Mouse (Mus musculus): ENCODE results near the gene Olfr213. TPM values are rescaled to one million over a fixed set of nuclear protein-coding genes. Genes with fewer than 3 reads are reported as not detected.
"Not testable (repeated sequence)": the region's sequence is repeated elsewhere in the genome, so short reads cannot be mapped to it uniquely, and the experiment has no call there.

Olfr213 gene
- not detected in 2 replicates for polyA plus RNA-seq (2015; fragmentation: Nextera tagmentation; extraction: Ambion mirVana)

DNA sequence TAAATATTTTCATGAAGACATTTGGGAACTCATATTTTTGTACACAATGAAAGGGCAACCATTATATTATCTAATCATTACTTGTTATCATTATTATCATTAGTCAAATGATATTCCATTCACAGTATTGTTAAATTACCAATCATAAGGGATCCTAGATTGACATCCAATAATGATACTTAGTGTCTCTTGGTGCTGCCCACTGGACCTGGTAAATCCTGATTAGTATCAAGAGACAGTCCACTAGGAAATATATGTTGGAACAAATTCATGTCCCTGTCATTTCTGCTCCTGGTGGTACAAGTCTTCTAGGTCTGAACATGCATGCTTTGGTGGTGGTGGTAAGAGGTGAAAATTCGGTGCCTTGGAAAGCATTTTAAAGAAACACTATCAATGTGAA, at the start of gene Olfr213:
Olfr213 (plus strand) TSS at position 301 of the 400 bp plus-strand sequence.
- ATAC-seq (ENCODE audit: low FRiP score, low read depth): no peak
- Histone ChIP-seq H3K27ac (no peak within 1 kb of the TSS), H3K4me3 (no peak within 1 kb of the TSS), H3K36me3 (no peaks in the 10 kb centered on the region), H3K9ac (no peak within 1 kb of the TSS), H3K4me2 (replicated peaks) (no peak within 1 kb of the TSS), H3K9me3 (no peaks in the 10 kb centered on the region), H3K4me1 (no peaks in the 10 kb centered on the region), H3K27me3 (no peaks in the 10 kb centered on the region)
- WGBS: 82% methylated on average over 1 of the region's 1 CpGs

DNA sequence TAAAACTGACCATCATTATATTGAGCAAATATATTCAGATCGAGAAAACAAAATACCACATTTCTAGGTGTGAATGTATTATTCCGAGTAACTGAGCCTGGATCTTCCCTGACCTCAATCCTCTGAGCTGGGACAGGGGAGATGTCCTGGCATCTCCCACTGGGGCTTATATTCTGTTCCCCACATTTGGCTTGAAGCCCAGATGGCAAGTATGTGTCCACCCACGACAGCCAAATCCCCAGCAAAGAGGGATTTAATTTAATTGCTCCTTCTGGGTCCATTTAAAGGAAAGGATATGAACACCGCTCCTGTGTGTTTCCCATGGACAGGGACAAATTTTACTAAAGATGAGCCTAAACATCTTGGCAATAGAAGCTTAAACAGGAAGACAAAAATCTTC, 49.5 kb upstream of the Olfr213 start, which contains the start of gene Olfr211:
Olfr211 (plus strand) TSS at position 301 of the 400 bp plus-strand sequence.
- no peak for ATAC-seq (ENCODE audit: low FRiP score, low read depth)
- Histone ChIP-seq H3K36me3 (no peaks in the 10 kb centered on the region), H3K27ac (no peak within 1 kb of the TSS), H3K9ac (no peak within 1 kb of the TSS), H3K9me3 (no peaks in the 10 kb centered on the region), H3K4me3 (no peak within 1 kb of the TSS), H3K4me2 (replicated peaks) (no peak within 1 kb of the TSS), H3K4me1 (no peaks in the 10 kb centered on the region), H3K27me3 (no peaks in the 10 kb centered on the region)
- 63% methylated on average over 4 of the region's 4 CpGs for WGBS

DNA sequence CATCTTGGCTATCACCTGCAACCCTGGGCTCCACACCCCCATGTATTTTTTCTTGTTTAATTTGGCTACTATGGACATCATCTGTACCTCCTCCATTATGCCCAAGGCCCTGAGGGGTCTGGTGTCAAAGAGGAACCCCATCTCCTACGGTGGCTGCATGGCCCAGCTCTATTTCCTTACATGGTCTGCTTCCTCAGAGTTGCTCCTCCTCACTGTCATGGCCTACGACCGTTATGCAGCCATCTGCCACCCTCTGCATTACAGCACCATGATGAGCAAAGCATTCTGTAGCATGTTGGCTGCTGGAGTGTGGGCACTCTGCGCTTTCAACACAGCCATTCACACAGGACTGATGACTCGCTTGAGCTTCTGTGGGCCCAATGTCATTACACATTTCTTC, 44.5 kb upstream of the Olfr213 start:
- H3K9ac ChIP-seq: no peak overlapping the region
- WGBS: 82% methylated on average over 5 of the region's 5 CpGs
- no peaks in the 10 kb centered on the region for H3K36me3 ChIP-seq
- no peaks in the 10 kb centered on the region for H3K27me3 ChIP-seq
- no peak overlapping the region for H3K4me2 ChIP-seq (replicated peaks)
- H3K4me3 ChIP-seq: no peak overlapping the region
- no peak overlapping the region for H3K27ac ChIP-seq
- H3K9me3 ChIP-seq: no peaks in the 10 kb centered on the region
- no peaks in the 10 kb centered on the region for H3K4me1 ChIP-seq
- ATAC-seq (ENCODE audit: low FRiP score, low read depth): no peak

DNA sequence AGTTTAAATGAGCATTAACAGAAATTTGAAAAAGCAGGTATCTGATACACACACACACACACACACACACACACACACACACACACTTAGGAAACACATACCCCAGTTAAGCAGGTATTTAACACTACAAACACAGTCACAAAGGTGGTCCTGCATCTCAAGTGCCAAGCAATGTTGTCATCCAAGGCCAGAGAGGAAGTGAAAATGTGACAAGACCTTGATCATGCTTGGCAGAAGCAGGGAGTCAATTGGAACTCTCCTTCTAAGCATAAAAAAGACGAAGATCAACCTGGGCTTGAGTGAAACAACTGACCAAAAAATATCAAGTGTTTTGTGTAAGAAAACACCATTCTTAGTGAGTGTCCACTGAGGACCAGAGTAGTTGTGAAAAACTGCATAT, 42.3 kb upstream of the Olfr213 start:
- H3K9me3 ChIP-seq: no peaks in the 10 kb centered on the region; the same call in 1 of the 2 replicates
- no peak overlapping the region for H3K9ac ChIP-seq
- no peaks in the 10 kb centered on the region for H3K4me1 ChIP-seq
- WGBS: 76% methylated on average over 1 of the region's 1 CpGs
- H3K4me3 ChIP-seq: no peak overlapping the region
- no peak for ATAC-seq (ENCODE audit: low FRiP score, low read depth)
- no peak overlapping the region for H3K4me2 ChIP-seq (replicated peaks)
- no peaks in the 10 kb centered on the region for H3K27me3 ChIP-seq
- H3K36me3 ChIP-seq: no peaks in the 10 kb centered on the region
- H3K27ac ChIP-seq: no peak overlapping the region

DNA sequence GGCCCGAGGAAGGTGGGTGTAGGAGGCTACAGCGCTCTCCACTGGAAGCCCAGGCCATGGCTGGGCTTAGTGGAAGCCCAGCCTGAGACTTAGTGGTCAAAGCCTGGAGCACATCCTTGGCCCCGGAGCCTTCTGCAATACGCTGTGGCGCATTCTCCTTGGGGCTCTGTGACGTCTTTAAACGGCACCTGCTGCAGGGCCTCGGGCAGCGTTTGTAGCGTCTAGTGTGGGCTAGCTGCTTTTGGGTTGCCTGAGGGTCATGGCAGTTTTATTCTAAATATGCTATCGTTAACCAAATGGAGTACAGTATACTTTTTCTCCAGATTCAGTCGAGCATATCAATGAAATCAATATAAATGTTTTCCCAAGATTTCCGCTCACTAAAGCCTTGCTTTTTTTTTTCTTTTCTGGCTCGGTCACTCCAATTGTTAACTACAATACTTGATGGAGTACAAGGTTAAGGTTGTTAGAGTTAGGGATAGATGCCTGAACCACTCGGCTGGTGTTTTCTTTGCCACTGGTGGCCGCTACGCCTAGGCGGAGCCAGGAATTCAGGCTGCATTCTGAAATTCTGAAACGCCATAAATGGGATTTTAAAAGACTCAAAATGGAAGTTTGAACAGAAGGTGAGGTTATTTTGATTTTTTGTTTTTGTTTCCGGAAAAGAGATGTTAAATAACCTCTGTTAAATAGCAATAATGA, 31.8 kb upstream of the Olfr213 start, which contains the start of gene Olfr212:
Olfr212 (plus strand) TSS at position 215 of the 702 bp plus-strand sequence.
- WGBS: 92% methylated on average over 20 of the region's 20 CpGs
- H3K27ac ChIP-seq: not testable (repeated sequence)

DNA sequence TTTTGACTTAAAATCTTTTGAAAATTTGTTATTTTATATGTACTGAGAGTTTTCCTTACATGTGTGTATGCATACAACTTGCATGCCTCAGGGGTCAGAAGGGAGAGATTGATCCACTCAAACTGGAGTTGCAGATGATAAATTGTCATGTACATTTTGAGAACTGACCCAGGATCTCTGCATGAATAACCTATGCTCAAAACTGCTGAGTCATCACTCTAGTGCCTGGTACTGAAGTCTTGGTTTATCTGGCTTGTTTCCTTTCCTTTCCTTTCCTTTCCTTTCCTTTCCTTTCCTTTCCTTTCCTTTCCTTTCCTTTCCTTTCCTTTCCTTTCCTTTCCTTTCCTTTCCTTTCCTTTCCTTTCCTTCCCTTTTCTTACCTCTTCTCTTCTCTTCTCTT, 23.4 kb upstream of the Olfr213 start:
- H3K4me1 ChIP-seq: no peaks in the 10 kb centered on the region
- H3K9ac ChIP-seq: no peak overlapping the region
- ATAC-seq (ENCODE audit: low FRiP score, low read depth): no peak
- no peak overlapping the region for H3K4me2 ChIP-seq (replicated peaks)
- H3K27me3 ChIP-seq: no peaks in the 10 kb centered on the region
- no peak overlapping the region for H3K27ac ChIP-seq
- no peak overlapping the region for H3K4me3 ChIP-seq
- no peaks in the 10 kb centered on the region for H3K36me3 ChIP-seq
- H3K9me3 ChIP-seq: no peaks in the 10 kb centered on the region

More for the DNA sequence above, 31.8 kb upstream of the Olfr213 start, which contains the start of gene Olfr212:
- not testable (repeated sequence) for H3K4me2 ChIP-seq (replicated peaks); H3K4me1 ChIP-seq; H3K4me3 ChIP-seq; H3K9ac ChIP-seq; H3K27me3 ChIP-seq; ATAC-seq (ENCODE audit: low FRiP score, low read depth); H3K36me3 ChIP-seq
- H3K9me3 ChIP-seq: peaks cover 24% of the 10 kb centered on the region

DNA sequence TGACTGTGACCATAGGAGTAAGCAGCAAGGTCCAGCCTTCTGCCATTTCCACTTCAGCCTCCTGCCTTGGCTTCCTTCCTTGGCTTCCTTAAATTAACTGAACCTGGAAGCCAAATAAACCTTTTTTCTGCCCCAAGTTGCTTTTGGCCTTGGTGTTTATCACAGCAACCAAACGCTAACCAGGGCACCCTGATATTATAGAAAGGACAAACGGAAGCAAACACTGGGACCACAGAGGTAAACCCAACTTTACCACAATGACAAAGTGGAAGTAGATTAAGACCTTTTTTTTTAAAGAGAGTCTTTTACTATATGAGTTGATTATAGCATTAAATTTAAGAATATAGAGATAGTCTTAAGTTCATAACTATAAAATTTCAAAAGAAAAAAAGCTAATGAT, 4.2 kb downstream of the Olfr213 start:
- H3K4me2 ChIP-seq (replicated peaks): no peak overlapping the region

DNA sequence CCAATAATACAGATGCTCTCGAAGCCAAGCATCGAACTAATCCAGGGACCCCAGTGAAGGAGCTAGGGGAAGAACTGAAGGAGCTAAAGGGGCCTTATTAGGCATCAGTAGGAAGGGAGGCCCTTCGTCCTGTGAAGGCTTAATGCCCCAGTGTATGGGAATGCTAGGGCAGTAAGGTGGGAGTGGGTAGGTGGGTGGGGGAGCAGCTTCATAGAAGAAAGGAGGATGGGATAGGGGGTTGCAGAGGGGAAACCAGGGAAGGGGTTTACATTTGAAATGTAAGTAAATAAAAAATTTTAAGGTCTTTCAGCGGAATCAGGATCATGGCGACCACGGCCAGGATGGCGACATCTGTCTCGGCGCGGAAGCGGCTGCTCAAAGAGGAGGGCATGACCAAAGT, 12.6 kb downstream of the Olfr213 start, which contains the start of gene Gm5580:
Gm5580 (plus strand) TSS at position 301 of the 400 bp plus-strand sequence.
- not testable (repeated sequence) for H3K4me1 ChIP-seq; H3K4me3 ChIP-seq; ATAC-seq (ENCODE audit: low FRiP score, low read depth); H3K9me3 ChIP-seq; H3K27me3 ChIP-seq; H3K36me3 ChIP-seq; H3K9ac ChIP-seq; H3K27ac ChIP-seq; H3K4me2 ChIP-seq (replicated peaks)
- WGBS: 95% methylated on average over 11 of the region's 11 CpGs

More for the DNA sequence above, 4.2 kb downstream of the Olfr213 start:
- Histone ChIP-seq H3K9me3 (no peaks in the 10 kb centered on the region), H3K27me3 (no peaks in the 10 kb centered on the region), H3K4me1 (no peaks in the 10 kb centered on the region), H3K36me3 (no peaks in the 10 kb centered on the region), H3K27ac (no peak overlapping the region), H3K4me3 (no peak overlapping the region), H3K9ac (no peak overlapping the region)
- no peak for ATAC-seq (ENCODE audit: low FRiP score, low read depth)
- 87% methylated on average over 2 of the region's 2 CpGs for WGBS

DNA sequence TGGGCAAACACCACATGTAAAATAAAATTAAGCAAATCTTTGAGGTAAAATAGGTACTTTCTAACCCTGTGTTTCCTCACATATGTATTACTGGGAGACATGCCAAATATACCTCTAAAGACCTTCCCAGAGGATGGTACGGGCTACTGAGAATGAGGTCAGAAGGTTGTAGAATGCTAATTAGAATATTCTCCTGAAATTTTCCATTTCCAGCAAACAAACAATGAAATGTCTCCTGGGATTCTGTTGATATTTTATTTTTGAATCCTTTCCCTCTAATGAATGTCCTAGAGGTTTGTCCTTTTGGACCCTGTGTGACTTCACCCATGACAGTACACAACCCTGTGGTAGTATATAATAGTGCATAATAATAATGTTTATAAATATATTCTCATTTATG, 15.7 kb downstream of the Olfr213 start, which contains the start of gene Olfr214:
Olfr214 (plus strand) TSS at position 301 of the 400 bp plus-strand sequence.
- no peaks in the 10 kb centered on the region for H3K9me3 ChIP-seq
- H3K4me2 ChIP-seq (replicated peaks): no peak within 1 kb of the TSS
- WGBS: 67% methylated on average over 1 of the region's 1 CpGs
- no peak within 1 kb of the TSS for H3K27ac ChIP-seq
- no peak within 1 kb of the TSS for H3K9ac ChIP-seq
- no peak for ATAC-seq (ENCODE audit: low FRiP score, low read depth)
- no peaks in the 10 kb centered on the region for H3K36me3 ChIP-seq
- H3K4me3 ChIP-seq: no peak within 1 kb of the TSS
- H3K4me1 ChIP-seq: peaks cover 5% of the 10 kb centered on the region; the same call in 1 of the 2 replicates
- H3K27me3 ChIP-seq: no peaks in the 10 kb centered on the region

DNA sequence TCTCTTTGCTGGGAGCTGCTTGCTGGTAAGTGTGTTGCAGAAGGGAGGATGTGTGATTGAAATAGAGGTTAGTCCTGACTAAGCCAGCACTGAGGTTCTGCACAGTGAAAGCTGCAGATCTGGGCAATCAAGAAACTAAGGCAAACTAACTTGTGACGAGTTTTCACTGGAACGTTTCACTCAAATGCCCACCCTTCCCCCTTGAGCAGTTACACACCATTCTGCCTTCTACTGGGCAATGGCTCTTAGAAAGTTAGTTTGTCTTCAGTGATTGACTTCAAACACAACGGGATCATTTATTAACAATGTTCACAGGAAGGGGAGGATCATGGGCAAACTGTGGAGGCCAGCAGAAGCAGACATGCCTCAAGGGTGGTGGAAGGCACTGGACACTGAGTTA, 16.7 kb downstream of the Olfr213 start:
- no peak overlapping the region for H3K4me2 ChIP-seq (replicated peaks)
- no peaks in the 10 kb centered on the region for H3K27me3 ChIP-seq
- H3K27ac ChIP-seq: no peak overlapping the region
- no peak overlapping the region for H3K9ac ChIP-seq
- peaks cover 5% of the 10 kb centered on the region; the same call in 1 of the 2 replicates for H3K4me1 ChIP-seq
- ATAC-seq (ENCODE audit: low FRiP score, low read depth): no peak
- H3K4me3 ChIP-seq: no peak overlapping the region
- no peaks in the 10 kb centered on the region for H3K36me3 ChIP-seq
- WGBS: 71% methylated on average over 3 of the region's 3 CpGs
- no peaks in the 10 kb centered on the region for H3K9me3 ChIP-seq

DNA sequence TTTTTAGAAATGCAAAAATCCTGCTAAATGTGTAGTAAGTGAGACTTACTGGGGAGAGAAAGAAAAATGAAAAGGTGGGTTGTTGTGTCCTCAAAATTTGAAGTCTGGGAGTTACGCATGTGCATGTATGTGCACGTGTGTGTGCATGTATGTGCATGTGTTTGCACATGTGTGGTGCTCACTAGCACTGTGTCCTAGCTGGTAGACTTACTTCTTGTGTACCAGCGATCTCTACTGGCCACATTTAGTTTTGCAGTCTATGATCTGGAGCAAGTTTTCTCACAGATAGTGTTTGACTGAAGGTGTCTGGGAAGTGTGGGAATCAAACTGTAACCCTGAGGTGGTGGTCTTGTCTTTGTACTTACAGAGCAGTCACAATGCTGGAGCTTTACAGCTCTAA, 31.6 kb downstream of the Olfr213 start:
- H3K4me1 ChIP-seq: no peaks in the 10 kb centered on the region
- no peak overlapping the region for H3K4me3 ChIP-seq
- no peaks in the 10 kb centered on the region for H3K9me3 ChIP-seq
- no peaks in the 10 kb centered on the region for H3K27me3 ChIP-seq
- no peaks in the 10 kb centered on the region for H3K36me3 ChIP-seq
- no peak overlapping the region for H3K27ac ChIP-seq
- H3K4me2 ChIP-seq (replicated peaks): no peak overlapping the region
- no peak for ATAC-seq (ENCODE audit: low FRiP score, low read depth)
- H3K9ac ChIP-seq: no peak overlapping the region
- 35% methylated on average over 3 of the region's 3 CpGs for WGBS

DNA sequence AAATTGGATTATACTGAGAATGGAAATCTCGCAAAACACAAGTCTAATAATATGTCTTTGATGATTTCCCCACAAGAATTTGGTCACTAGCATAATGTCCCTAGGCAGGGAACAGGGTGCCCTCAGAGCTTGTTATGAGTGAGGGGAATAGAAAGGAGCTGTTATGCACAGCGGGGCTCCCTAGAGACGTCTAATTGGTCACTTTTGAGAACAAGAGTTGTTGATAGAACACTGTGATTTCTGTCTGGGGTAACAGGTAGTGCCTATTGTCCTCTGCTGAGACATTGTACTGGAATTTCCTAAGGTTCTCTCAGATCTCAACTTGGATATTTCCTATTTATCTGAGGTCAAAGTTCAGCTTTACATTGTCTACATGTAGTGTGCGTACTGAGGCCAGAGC, 45.8 kb downstream of the Olfr213 start, which contains the start of gene Olfr215:
Olfr215 (minus strand) TSS at position 101 of the 400 bp plus-strand sequence.
- Histone ChIP-seq H3K27me3 (no peaks in the 10 kb centered on the region), H3K9me3 (no peaks in the 10 kb centered on the region), H3K4me1 (no peaks in the 10 kb centered on the region), H3K9ac (no peak within 1 kb of the TSS), H3K36me3 (no peaks in the 10 kb centered on the region), H3K4me3 (no peak within 1 kb of the TSS), H3K4me2 (replicated peaks) (no peak within 1 kb of the TSS), H3K27ac (no peak within 1 kb of the TSS)
- WGBS: 76% methylated on average over 4 of the region's 4 CpGs
- no peak for ATAC-seq (ENCODE audit: low FRiP score, low read depth)
